Mouse (Mus musculus): ENCODE data around the gene Npas3. TPM values are rescaled to one million over a fixed set of nuclear protein-coding genes. Genes with fewer than 3 reads are reported as not detected.

Gene Npas3
- total RNA-seq, 2 experiments from 2014 or later: 0.22 TPM; not detected in 1

DNA sequence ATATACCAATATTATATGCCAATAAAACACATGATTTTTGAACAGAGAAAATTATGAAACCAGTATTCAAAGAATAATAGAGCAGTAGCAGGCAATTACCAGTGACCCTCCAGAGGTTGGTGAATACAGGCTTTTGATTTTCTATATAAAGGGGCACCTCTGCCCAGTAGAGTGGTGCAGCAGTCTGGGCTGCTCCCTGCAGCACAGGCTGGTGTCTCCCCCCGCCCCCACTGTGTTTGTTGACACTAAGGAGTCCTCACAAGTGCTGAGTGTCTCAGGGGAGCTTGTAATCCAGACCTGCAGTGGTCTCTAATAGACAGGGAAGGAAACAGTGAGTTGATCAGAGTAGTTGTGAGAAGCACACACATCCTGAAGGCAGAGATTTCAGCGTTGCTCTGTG lies 68.2 kb downstream of the Npas3 start:
- H3K4me3 ChIP-seq: no peak overlapping the region
- intact Hi-C loops (cut with DNase I): no loop called here
- TF ChIP-seq CTCF (IDR thresholded peaks at IDR 0.05): no peak
- no peak overlapping the region for H3K27ac ChIP-seq
- DNase-seq: no peak

DNA sequence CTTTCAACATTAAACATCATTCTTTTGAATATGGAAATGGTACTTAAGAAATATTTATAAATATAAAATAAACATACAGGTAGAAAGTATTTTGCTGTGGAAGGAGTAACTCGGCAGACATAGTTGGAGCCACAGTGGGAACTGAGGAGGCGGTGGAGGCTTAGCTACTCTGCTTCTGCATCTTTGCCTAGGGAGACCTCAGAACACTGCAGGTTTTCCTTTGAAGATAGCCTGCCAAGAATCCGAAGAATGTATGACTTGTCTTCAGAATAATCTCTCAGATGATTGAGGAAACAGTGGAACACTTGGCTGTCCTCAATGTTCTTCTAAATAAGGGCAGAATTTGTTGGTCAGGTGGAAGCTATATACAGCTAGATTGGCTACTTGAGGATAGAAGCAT lies 69.3 kb downstream of the Npas3 start:
- intact Hi-C loops (cut with DNase I): no loop called here
- TF ChIP-seq CTCF (IDR thresholded peaks at IDR 0.05): no peak
- Histone ChIP-seq H3K4me3 (no peak overlapping the region), H3K27ac (no peak overlapping the region)
- no peak for DNase-seq

DNA sequence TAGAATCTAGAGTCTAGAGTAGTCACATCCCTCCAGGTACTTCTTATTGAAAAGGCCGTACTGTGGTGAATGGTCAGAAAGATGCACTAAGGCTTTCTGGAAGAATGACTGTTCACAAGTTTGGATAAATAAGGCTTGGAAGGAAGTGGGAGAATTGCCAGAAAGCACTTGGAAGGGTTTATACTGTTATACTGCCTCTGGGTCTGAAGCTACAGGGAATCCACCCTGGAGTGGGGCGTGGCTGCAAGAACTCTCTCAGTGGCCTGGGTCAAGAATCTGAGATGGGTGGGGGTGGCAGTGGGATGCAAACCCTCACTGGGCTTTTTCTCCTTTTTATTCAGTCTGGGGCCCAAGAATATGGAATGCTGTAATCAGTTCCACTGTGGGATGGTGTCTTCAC lies 72.0 kb downstream of the Npas3 start:
- H3K27ac ChIP-seq: no peak overlapping the region
- intact Hi-C loops (cut with DNase I): no loop called here
- H3K4me3 ChIP-seq: no peak overlapping the region
- peak; percentile 17 for DNase-seq
- no peak for TF ChIP-seq CTCF (IDR thresholded peaks at IDR 0.05)

DNA sequence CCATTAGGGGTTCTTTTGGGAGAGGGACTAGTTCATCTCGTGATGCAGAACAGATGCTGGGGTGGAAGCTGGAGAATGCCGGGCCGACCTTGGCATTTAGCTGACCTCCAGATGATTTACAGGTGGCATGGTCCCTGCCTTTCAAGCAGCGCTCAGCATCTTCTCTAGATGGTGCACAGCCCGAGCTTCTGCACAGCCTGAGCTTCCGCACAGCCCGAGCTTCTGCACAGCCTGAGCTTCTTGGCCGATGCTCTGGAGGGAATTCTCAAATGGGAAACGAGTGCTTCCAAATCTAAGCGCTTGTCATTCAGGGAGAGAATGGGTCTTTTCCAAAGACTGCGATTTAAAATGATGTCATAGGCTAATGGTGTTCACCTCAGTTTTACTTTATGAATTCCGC lies 72.5 kb downstream of the Npas3 start:
- intact Hi-C loops (cut with DNase I): no loop called here
- no peak for DNase-seq
- Histone ChIP-seq H3K4me3 (no peak overlapping the region), H3K27ac (no peak overlapping the region)
- no peak for TF ChIP-seq CTCF (IDR thresholded peaks at IDR 0.05)

DNA sequence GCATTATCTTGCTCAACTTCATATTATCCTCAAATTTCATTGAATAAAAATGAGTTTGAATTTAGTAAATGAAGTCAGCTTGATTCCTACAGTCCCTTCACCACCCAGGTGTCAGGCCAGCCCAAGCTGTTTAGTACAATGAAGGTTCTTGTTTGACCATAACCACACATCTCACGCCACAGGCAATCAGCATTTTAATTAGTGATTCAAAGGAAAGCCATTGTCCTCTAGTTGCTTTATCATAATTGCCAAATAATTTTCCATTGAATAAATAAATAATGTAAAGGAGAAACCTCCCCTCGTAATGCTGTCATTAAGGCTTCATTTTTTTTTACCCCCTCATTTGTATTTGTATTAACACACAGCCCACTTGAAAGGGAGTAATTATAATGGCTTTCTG lies 73.5 kb downstream of the Npas3 start:
- Histone ChIP-seq H3K27ac (no peak overlapping the region), H3K4me3 (no peak overlapping the region)
- intact Hi-C loops (cut with DNase I): no loop called here
- no peak for TF ChIP-seq CTCF (IDR thresholded peaks at IDR 0.05)
- no peak for DNase-seq

DNA sequence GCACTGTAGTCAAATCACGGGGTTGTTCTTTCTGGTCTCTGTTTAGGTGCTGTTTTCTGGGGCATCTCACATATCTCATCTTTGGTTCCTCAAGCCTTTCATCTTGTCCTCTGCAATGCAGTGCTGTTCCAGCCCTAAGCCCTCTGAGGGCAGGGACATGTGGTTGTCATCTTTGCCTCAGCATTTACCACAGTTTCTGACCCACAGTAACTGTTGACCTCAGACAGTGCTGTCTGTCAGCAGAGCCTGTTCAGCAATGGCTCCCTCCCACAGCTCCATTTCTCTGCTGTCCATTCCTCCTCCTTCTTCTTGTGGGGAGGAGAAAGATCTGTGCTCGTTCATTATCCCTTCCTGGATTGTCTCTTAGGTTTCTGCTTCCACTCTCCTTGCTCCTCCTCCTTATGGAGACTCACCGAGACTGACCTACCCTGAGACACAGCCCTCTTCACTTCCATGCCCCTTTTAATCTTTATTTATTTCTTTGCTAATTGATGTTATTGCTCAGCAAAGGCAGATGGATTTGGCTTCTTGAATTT lies 79.2 kb downstream of the Npas3 start:
- no peak overlapping the region for H3K4me3 ChIP-seq
- no peak overlapping the region; the same call in 1 of the 2 replicates for H3K27ac ChIP-seq
- intact Hi-C loops (cut with DNase I): no loop called here
- DNase-seq: no peak
- TF ChIP-seq CTCF (IDR thresholded peaks at IDR 0.05): no peak

DNA sequence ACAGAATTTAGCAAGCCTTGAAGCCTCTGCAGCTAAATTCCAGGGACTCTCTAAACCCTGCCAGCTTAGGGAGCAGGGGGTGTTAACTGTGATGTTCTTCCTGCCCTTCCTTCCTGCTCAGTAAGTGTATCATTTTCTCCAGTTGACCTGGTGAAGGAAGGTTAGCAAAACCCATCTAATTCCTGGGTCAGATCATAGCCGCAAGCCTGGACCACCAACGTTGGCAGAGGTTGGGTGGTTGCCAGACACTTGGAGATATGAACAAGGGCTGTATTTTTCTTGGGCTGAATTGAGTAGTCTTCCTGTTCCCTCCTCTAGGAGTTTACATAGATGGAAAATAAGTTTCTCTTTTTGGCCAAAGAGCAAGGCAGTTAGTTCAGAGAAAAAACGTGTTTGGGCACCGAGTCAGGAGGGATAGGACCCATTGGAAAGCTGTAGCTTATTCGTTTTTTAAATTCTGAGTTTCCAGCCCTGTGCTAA lies 79.8 kb downstream of the Npas3 start:
- DNase-seq: peak; percentile 18
- intact Hi-C loops (cut with DNase I): no loop called here
- no peak for TF ChIP-seq CTCF (IDR thresholded peaks at IDR 0.05)
- Histone ChIP-seq H3K27ac (no peak overlapping the region), H3K4me3 (peak overlapping the region; percentile 35)

DNA sequence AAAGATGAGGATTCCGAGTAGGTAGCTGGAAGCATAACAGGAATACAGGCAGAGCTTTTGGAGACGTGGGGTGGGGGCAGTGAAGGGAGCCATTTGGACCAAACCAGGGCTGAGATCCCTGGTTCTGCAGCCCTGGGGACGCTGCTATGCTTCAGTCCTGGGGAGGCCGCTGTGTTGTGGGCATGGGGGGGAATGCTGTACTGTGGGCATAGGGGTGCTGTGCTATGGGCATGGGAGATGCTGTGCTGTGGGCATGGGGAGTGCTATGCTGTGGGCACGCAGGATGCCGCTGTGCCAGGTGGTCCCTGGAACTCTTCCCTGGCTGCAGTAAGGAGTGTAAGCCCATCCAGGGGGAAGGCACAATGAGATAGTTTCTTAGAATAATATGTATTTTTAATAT lies 81.7 kb downstream of the Npas3 start:
- intact Hi-C loops (cut with DNase I): no loop called here
- no peak for DNase-seq
- no peak overlapping the region for H3K4me3 ChIP-seq
- no peak for TF ChIP-seq CTCF (IDR thresholded peaks at IDR 0.05)
- no peak overlapping the region for H3K27ac ChIP-seq

DNA sequence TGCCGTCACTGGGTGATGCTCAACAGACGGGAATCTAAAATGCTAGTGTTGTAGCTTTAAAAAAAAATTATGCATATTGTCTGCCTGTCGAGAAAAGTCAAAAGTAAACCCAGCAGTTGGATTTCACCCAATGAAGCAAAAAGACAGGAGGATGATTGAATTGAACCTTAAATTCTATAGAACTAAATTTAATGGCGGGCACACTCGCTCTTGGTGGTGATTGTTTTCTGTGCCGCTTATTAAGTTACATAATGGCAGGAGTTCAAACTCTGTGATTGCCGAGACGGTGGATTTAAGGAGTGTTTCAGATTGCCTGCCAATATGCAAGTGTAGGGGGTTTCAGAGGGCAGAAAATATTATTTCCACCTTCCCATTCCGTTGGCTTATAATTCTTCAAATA lies 82.9 kb downstream of the Npas3 start:
- DNase-seq: no peak
- H3K27ac ChIP-seq: no peak overlapping the region
- no peak overlapping the region for H3K4me3 ChIP-seq
- TF ChIP-seq CTCF (IDR thresholded peaks at IDR 0.05): no peak
- intact Hi-C loops (cut with DNase I): no loop called here

DNA sequence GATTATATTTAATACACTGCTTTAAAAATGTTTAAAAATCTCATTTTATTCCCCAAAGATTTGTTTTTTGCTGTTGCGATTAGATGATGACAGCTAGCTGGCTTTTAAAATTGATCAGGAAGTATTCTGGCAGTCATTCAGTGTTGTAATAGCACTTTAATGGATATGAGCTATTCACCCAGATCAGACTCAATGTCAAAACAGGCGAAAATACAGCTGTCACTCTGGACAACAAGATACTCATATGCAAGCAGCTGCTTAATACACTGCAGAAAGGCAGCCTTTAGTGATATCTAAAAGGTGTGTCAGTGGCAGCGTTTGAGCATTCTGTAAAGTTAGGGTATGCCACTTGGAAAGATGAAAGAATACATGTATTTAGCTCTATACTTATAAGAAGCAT lies 83.3 kb downstream of the Npas3 start:
- intact Hi-C loops (cut with DNase I): no loop called here
- no peak for TF ChIP-seq CTCF (IDR thresholded peaks at IDR 0.05)
- Histone ChIP-seq H3K27ac (no peak overlapping the region), H3K4me3 (no peak overlapping the region)
- no peak for DNase-seq

DNA sequence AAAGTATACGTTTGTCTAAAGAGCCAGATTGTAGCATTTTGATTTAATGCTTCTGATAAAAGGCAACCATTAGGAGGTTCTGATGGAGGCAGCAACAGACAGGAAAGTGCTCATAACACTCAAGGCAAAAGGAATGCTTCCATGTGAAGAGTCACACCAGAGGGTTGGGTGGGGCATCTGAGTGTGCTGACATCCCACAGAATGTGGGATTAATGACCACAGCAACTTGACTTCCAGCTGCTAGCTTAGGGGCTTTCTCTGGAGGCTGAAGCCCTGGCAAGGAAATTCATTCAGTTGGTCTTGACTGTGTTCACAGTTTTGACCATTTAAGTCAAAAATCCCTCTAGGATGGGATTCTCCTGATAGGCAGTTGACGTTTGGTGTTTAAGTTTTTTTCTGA lies 84.8 kb downstream of the Npas3 start:
- Histone ChIP-seq H3K27ac (no peak overlapping the region), H3K4me3 (no peak overlapping the region)
- intact Hi-C loops (cut with DNase I): no loop called here
- TF ChIP-seq CTCF (IDR thresholded peaks at IDR 0.05): no peak
- no peak for DNase-seq

DNA sequence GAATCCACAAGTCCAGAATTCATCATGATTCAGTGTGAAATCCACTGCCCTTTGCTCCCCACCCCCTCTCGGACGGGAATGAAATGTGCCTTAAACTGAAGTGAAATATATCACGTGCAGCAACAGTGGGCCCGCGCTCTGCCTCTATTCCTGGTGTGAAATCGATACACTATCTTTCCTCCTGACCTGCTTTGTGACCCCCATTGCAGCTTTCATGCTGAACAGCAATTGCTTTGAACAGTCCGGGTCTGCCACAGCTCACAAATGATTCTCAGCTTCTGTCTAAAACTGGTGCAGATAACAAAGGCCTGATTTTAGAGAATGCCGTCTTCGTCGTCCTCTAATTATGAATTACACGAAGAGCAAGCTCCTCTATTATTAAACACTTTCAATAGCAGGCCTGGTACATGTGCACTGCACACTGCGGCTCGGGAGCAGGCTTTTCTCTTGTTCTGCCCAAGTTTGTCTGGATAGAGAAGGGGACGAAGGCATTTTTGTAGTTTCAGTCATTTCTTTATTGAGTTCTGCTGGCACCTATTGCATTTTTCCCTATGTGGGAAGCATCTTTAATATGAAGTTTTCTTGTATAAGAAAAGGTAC lies 90.0 kb downstream of the Npas3 start:
- TF ChIP-seq CTCF (IDR thresholded peaks at IDR 0.05): no peak
- DNase-seq: no peak
- H3K4me3 ChIP-seq: no peak overlapping the region

DNA sequence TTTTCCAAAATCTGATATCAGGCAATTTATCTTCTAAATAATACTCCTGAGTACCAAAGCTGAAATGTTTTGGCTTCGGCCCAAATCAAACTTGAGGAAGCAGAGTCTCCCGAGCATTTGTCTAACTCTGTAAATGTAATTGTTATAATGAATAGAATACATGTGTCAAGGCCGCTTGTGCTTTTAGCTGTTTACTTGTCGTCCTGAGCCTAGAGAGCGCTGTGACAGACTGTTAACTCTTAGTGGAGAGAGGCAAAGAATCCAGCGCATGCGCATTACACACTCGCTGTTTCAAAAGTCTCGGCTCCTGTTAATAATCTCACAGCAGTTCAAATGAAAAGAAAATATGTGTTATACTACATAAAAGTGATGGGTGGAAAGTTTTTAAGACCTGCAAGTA lies 94.3 kb downstream of the Npas3 start:
- intact Hi-C loops (cut with DNase I): no loop called here
- Histone ChIP-seq H3K4me3 (no peak overlapping the region), H3K27ac (no peak overlapping the region)
- DNase-seq: no peak
- TF ChIP-seq CTCF (IDR thresholded peaks at IDR 0.05): no peak

More for the DNA sequence above, 90.0 kb downstream of the Npas3 start:
- no peak overlapping the region for H3K27ac ChIP-seq
- intact Hi-C loops (cut with DNase I): no loop called here

DNA sequence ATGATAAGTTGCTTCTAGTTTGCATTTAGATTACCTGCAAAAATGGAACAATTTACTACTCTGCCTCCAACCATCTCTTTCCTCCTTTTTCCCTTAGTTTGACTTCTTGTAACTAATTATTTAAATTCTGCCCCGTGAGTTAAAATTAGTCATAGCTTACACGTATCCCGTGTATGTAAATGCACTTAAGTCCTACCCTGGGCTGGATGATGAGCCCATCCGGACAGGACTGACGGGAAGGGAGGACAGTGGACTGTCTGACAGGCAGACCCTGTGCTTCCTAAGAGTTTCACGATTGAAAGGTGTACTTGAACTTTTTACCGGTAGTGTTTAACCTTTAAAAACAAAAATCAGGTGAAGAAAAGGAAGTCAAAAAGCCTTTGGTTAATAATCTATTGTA lies 103.4 kb downstream of the Npas3 start:
- intact Hi-C loops (cut with DNase I): no loop called here
- no peak for TF ChIP-seq CTCF (IDR thresholded peaks at IDR 0.05)
- DNase-seq: no peak
- Histone ChIP-seq H3K27ac (no peak overlapping the region), H3K4me3 (no peak overlapping the region)
